Mouse (Mus musculus) liver, postnatal 0 days (tissue): ENCODE data around the gene Ltbp1.

Experiments
- CTCF ChIP-seq: sonication (generic); IDR thresholded peaks from 2 replicates; pipeline ENCODE4 v1.5.1; 2016; ENCODE audit warnings: antibody characterized with exemption, low read depth
- EP300 ChIP-seq: IDR thresholded peaks from 2 replicates; pipeline ENCODE4 v1.6.1; 2016; ENCODE audit warnings: antibody characterized with exemption, low read depth, mild to moderate bottlenecking

DNA sequence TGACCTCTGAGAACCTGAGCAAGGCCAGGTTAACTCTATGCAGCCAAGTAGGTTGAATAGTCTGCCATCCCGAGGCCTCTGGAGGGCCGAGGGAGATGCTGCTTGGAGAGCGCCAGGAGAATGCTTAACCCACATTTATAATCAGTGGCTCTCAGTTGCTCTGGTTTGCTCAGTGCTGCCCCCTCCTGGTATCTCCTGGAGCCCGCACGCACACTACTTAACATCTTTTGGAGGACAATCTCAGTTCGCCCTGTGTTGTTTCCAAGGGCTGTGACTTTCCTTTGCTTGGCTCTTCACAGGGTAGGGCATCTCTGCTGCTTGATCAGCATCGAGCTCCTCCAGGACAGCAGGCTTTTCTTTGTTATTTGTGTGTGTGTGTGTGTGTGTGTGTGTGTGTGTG lies 12.1 kb downstream of the Ltbp1 start:
- peak; percentile 72 for TF ChIP-seq CTCF
- TF ChIP-seq EP300: no peak
